Mouse (Mus musculus): Measurements from ENCODE around the gene Hid1.

The Hid1 gene

GRCm38 (mm10) chr11:115374695-115375425 is 7.3 kb upstream of the Hid1 start:
- peak; percentile 69 for DNase-seq

GRCm38 (mm10) chr11:115373805-115374694 is 6.5 kb upstream of the Hid1 start:
- peak; percentile 86 for DNase-seq

GRCm38 (mm10) chr11:115372737-115373136 is 5.2 kb upstream of the Hid1 start:
- no peak for DNase-seq

GRCm38 (mm10) chr11:115372015-115372414 is 4.5 kb upstream of the Hid1 start:
- no peak for DNase-seq

- DNase-seq, result no peak
Measured at GRCm38 (mm10) chr11:115371354-115371753, 3.8 kb upstream of the Hid1 start.

GRCm38 (mm10) chr11:115370368-115370767 is 2.8 kb upstream of the Hid1 start:
- DNase-seq, result no peak

- peak; percentile 84 for DNase-seq
Measured at GRCm38 (mm10) chr11:115366706-115367394, 706 bp downstream of the Hid1 start.

- DNase-seq, result peak; percentile 72
Measured at GRCm38 (mm10) chr11:115366039-115366705, 1.4 kb downstream of the Hid1 start.

GRCm38 (mm10) chr11:115364136-115364535 is 3.4 kb downstream of the Hid1 start:
- DNase-seq, result no peak

- no peak for DNase-seq
Measured at GRCm38 (mm10) chr11:115359726-115360125, 7.8 kb downstream of the Hid1 start.

- no peak for DNase-seq
Measured at GRCm38 (mm10) chr11:115359293-115359692, 8.3 kb downstream of the Hid1 start.

GRCm38 (mm10) chr11:115358468-115358867 is 9.1 kb downstream of the Hid1 start:
- DNase-seq, result peak; percentile 82

GRCm38 (mm10) chr11:115354183-115354582 is 13.4 kb downstream of the Hid1 start:
- peak; percentile 66 for DNase-seq

GRCm38 (mm10) chr11:115353375-115353774 is 14.2 kb downstream of the Hid1 start:
- no peak for DNase-seq

GRCm38 (mm10) chr11:115349976-115350375 is 17.6 kb downstream of the Hid1 start:
- DNase-seq, result no peak

GRCm38 (mm10) chr11:115348681-115349248 is 18.8 kb downstream of the Hid1 start:
- DNase-seq, result no peak

- no peak for DNase-seq
Measured at GRCm38 (mm10) chr11:115345515-115345914, 22.0 kb downstream of the Hid1 start.

GRCm38 (mm10) chr11:115344967-115345366 is 22.6 kb downstream of the Hid1 start:
- DNase-seq, result no peak

- DNase-seq, result no peak
Measured at GRCm38 (mm10) chr11:115341866-115342265, 25.7 kb downstream of the Hid1 start.

- DNase-seq, result no peak
Measured at GRCm38 (mm10) chr11:115341246-115341645, 26.3 kb downstream of the Hid1 start.

GRCm38 (mm10) chr11:115337826-115338225 is 29.7 kb downstream of the Hid1 start:
- no peak for DNase-seq

- no peak for DNase-seq
Measured at GRCm38 (mm10) chr11:115337350-115337749, 30.2 kb downstream of the Hid1 start.

Measured in cerebellum, adult 9-11 months (tissue).